Mouse (Mus musculus) cerebellum, adult 9-10 months (tissue): ENCODE results near the gene Mavs.
A peak's percentile ranks its signal among the peaks of the same experiment; 100 is the strongest.
"Not testable (repeated sequence)": the region's sequence is repeated elsewhere in the genome, so short reads cannot be mapped to it uniquely, and the experiment has no call there.

ENCODE experiments used
- DNase-seq: peaks from one replicate; pipeline ENCODE4 v3.0.0; 2022

The Mavs gene

GRCm38 (mm10) chr2:131213773-131214172, 20.1 kb upstream of the Mavs start:
- DNase-seq, result no peak

GRCm38 (mm10) chr2:131215941-131216858, 17.7 kb upstream of the Mavs start:
- DNase-seq, result no peak

DNA sequence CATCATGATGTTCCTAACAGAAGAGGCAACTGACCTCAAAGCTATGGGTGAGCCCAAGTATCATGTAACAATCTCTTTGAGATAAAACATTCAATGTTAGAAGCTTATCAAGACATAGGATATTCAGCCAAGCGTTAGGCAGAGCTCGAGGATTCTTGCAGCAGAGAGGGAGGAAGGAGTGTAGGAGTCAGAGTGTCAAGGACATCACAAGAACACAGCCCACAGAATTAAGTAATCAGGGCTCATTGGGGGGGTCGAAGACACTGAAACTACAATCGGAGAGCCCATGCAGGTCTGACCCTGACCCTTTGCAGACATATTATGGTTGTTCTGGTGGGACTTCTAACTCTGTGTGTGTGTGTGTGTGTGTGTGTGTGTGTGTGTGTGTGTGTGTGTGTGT, 13.8 kb upstream of the Mavs start:
- DNase-seq, result no peak

DNA sequence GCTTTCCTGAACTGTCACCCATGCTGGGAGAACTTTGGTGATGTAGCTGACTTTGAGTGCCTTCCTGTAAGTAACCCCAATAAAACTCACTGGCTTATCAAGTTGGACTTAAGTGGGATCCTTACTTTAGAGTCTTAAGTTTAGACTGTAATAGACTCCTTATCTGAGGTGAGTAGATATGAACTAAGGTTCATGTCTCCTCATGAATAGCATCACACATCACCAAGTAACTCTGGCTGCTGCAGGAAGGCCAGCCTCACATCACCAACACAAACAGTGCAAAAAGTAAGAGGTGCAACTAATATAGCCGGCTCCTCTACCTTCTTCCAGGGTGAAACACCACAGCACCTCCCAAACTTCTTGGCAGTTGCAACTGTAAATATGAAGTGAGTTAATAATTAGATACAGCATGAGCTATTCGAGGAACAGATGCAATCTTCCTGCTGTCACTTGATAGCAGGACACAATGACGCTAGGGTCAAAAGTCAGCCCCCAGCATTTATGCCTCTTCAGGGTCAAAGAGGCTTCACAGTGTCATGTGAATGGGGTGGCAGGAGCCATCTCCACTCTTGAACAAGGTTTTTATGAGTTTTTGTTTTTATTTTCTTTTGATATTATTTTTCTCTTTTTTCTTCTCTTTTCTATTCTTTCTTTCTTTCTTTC, 11.9 kb upstream of the Mavs start:
- no peak for DNase-seq

DNA sequence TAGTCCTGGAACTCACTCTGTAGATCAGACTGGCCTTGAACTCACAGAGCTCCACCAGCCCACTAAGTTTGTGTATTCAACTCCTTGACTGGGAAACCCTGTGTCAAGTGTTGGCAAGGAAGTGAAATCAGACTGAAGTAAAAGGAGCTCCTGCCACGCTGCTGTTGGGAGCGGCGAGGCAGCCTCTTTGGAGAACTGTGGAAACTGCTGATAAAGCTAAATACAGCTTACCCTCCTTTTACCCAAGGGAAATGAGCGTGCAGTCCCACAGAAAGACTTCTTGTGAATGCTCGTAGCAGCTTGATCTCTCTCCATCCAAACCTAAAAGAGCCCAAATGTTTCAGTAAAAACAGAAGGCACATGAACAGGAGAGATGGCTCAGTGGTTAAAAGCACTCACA, 11.3 kb upstream of the Mavs start:
- DNase-seq, result no peak

DNA sequence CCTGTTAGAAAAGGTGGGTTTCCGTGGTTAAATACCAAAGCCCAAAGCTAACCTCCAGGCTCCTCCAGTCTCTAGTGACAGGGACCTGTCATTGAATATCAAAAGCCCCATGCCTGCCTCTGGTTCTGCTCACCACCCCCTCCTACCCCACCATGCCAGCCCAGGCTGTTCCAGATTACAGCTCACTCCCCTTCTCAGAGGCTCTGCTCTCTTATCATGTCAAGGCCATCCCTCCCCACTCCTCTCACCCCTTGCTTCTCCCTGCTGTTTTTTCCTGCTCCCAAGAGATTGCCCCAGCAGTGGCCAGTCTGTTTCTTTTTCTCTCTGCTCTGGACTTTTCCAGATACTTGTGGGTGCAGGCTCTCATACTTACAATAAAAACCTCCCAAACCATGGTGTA, 10.3 kb upstream of the Mavs start:
- no peak for DNase-seq

DNA sequence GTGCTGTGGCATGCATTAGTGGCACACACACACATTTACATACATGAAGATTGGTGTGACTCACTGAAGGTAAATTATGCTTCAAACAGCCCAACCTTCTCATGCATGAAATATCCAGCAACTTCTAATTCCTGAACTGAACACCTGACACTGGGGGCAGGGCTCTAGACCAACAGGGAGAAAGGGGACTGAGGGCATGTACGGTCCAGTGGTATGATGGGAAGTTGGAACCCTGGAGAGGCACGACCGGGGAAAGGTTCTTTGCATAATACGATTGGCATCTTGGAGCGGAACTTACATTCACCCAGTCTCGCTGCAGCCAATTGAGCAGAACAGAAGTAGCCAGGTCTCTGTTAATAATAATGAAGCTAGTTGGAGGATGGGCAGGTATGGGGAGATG, 8.7 kb upstream of the Mavs start:
- no peak for DNase-seq

DNA sequence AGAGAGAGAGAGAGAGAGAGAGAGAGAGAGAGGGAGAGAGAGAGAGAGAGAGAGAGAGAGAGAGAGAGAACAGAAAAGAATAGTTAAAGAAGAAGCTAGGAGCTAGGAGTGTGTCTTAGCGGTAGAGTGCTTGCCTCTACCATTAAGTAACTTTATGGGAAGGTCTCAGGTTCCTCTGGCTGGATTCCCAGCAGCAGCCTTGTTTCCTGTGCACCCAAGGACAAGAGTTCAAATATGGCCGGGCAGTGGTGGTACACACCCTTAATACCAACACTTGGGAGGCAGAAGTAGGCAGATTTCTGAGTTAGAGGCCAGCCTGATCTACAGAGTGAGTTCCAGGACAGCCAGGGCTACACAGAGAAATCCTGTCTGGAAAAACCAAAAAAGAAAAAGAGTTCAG, 7.2 kb upstream of the Mavs start:
- DNase-seq, result not testable (repeated sequence)

GRCm38 (mm10) chr2:131227243-131227642, 6.6 kb upstream of the Mavs start:
- DNase-seq, result no peak

DNA sequence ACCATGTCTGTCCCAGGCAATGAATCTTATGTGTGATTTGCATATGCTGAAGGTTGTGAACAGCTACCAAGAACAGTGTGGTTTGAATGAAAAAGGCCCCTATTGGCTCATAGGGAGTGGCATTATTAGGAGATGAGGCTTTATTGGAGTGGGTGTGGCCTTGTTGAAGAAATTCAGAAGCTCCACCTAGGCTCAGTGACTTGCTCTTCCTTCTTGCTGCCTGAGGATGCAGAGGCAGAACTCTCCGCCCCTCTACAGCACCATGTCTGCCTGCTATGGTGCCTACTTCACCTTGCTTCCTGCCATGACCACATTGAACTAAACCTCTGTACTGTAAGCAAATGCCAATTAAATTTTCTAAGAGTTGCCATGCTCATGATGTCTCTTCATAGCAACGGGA, 1.3 kb upstream of the Mavs start:
- no peak for DNase-seq

DNA sequence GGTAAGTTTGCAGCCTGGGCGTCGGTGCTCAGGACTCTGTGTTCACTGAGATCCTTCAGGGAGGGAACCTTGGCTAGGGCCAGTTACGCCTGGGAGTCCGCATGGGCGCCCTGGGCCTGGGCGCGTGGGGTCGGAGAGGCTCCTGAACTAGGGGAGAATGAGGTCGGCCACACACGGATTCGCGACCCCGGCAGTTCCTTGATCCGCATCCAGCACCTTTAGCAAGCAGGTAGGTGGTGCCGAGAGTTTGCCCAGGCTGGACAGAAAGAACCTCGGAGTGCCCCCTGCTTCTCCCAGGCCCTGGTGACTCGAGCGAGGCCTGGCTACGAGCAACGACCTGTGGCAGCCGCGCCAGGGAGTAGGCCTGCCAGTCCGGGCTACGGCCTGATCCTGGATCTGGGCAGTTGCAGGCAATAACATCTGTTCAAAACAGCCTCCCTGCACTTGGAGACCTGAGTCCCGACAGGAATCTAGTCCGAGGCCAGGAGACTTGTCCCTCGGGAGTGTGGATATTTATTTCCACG, 326 bp downstream of the Mavs start:
- DNase-seq, result peak; percentile 17

- DNase-seq, result no peak
These were observed 1.2 kb downstream of the Mavs start for GRCm38 (mm10) chr2:131234970-131235635.

GRCm38 (mm10) chr2:131242180-131242579, 8.3 kb downstream of the Mavs start:
- no peak for DNase-seq

DNA sequence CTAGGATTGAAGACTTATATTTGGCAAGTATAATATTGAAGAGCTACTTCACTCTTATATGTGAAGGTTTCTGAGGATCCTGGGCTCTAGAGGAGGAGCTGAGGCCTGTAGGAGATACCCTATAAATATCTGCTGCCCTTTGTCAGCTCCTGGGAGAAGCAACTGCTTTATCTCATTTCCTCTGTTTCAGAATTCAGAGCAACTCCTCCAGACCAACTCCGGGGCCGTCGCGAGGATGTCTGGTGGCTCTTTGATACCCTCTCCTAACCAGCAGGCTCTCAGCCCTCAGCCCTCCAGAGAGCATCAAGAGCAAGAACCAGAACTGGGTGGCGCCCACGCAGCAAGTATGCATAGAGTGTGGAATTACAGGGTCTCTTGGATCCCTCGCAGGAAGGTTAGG, 9.1 kb downstream of the Mavs start:
- DNase-seq, result no peak

GRCm38 (mm10) chr2:131253681-131254328, 19.9 kb downstream of the Mavs start:
- DNase-seq, result no peak

DNA sequence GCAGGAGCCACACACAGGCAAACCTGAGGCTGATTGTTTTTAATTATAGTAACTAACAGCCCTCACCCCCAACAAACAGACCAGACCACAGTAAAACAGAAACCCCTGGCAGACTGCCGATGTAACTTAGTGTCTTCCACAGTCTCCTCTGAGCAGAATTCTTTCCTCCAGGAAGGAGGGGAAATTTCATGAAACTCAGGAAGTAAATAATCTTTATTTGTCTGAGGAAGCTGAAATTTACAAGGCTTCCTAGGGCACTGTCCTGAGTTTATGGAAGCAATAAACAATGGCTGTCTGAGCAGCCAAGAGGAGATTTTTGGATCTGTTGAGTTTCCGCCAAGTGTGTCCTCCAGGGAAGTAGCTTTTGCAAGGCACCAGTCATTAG, 20.5 kb downstream of the Mavs start:
- DNase-seq, result no peak

DNA sequence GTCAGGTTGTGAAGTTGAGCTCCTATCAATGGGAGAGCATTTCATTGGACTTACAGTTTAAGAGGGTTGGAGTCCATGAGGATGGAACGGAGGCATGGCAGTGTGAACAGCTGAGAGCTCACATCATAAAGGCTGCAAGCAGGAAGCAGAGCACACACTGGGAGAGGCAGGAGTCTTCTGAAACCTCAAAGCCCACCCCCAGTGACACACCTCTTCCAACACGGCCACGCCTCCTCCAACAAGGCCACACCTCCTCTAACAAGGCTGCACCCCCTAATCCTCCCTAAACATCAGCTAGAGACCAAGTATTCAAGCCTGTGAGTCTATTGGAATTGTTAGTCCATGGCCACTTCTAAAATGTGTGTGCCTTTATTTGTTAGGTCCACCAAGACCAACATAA, 21.9 kb downstream of the Mavs start:
- no peak for DNase-seq

GRCm38 (mm10) chr2:131258693-131259092, 24.8 kb downstream of the Mavs start:
- DNase-seq, result no peak

DNA sequence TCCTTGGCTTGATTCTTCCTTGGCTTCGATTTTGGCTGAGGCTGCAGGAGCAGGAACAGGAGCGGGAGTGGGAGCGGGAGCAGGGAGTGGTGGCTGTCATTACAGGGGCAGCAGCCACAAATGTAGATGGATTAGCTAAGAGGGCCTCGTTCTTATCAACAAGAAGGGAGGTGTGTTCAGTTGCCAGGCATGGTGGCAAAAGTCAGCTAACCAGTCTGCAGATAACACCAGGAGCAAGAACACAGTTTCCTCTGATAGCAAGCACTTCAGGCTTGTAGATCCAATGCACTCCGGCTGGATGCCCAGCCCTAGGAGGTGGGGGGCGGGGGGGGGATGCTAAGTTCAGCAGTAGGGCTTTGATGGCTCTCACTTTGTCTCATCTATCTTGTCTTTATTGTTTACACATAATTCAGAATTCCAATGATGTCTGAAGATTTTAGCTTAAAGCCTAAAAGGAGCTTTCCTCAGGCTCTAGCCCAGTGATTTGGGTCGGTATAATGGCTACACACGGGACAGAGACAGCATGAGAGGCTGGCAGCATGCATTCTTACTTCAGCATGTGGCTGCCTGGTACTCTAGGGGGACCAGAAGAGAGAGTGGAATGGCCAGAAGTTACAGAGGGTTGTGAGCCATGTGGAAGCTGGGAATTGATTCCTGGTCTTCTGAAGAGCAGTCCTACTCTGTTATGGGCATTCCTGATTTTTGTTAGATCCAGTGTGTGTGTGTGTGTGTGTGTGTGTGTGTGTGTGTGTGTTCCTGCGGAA, 26.9 kb downstream of the Mavs start:
- DNase-seq, result no peak

- DNase-seq, result peak; percentile 21
These were observed 27.8 kb downstream of the Mavs start for GRCm38 (mm10) chr2:131261481-131262212.

DNA sequence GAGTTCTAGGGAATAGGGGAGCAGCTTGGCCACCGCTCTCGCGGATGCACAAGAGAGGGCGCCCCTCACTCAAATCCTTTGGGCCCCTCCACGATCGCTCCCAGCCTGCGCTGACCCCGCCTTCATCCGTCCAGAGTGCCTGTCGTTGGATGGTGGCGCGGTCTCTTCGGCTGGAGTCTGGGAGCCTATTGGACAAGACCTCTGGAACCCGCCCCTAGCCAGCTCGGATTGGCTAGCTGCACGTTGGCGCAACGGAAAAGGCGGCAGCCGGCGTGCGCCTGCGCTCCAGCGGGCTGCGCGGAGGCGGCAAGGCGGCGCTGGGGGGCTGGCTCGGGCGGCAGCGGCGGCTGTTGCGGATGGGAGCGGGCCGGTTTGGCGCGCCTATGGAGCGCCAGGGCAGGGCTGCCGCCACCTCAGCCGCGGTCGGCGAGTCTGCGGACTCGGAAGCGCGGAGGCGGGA, 28.4 kb downstream of the Mavs start, which contains the start of gene Pank2:
Gene Pank2 (plus strand): TSS at position 283 of the 460 bp plus-strand sequence.
- peak; percentile 98 for DNase-seq
